25 mouse cellular contexts compared by ENCODE assay signal in the genomic region with DNA sequence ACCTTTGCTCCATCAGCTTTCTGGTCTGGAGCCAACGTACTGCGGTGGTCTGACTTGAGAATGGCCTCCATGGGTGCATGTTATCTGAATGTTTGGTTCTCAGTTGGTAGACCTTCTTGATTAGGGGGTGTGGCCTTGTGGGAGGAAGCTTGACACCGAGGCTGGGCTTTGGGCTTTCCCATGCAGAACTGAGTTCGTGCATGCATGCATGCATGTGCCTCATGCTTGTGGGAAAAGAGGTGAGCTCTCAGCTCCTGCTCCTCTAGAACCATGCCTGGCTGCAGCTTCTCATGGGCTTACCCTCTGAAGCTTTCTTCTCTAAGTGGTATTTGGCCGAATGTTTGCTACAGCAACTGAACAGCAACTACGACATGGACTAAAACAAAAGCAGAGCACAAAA.
"Had no signal": no experiment of that assay in that cellular context is flagged by ENCODE, and none has a peak within 500 bp of the region (broad histone marks: within the 10 kb centered on the region; RNA-seq: fewer than 3 reads in every experiment).

No protein-coding gene starts in this region.

- H3K9ac ChIP-seq: heart, embryonic 12.5 days; hindbrain, embryonic 13.5 days; hindbrain, embryonic 15.5 days; kidney, embryonic 15.5 days; limb, embryonic 13.5 days; limb, embryonic 15.5 days; liver, embryonic 13.5 days; liver, embryonic 15.5 days had no signal

- H3K27ac ChIP-seq: gastrocnemius, adult 2 months; heart, embryonic 10.5 days; hindbrain, embryonic 13.5 days; hindbrain, embryonic 15.5 days; hindbrain, postnatal 0 days; kidney, embryonic 15.5 days; kidney, postnatal 0 days; limb, embryonic 13.5 days; limb, embryonic 15.5 days; liver, embryonic 13.5 days; liver, embryonic 15.5 days had no signal

- DNase-seq: gastrocnemius, adult 2 months; gastrocnemius, postnatal 10 days; gastrocnemius, postnatal 25 days; heart, adult 18-20 months; heart, postnatal 14 days; heart, postnatal 36 days; kidney, adult 11 months; kidney, adult 2 months; kidney, adult 9 months; kidney, postnatal 14 days; kidney, postnatal 36 days; layer of hippocampus, adult 9-11 months; layer of hippocampus, postnatal 36 days; left cerebral cortex, postnatal 4 days; liver, embryonic 13.5 days had no signal

- H3K9me3 ChIP-seq: heart, embryonic 10.5 days; heart, embryonic 12.5 days; hindbrain, embryonic 13.5 days; hindbrain, embryonic 15.5 days; kidney, embryonic 15.5 days; limb, embryonic 13.5 days; limb, embryonic 15.5 days; liver, embryonic 13.5 days; liver, embryonic 15.5 days had no signal

- H3K4me3 ChIP-seq: gastrocnemius, adult 2 months; heart, embryonic 10.5 days; heart, embryonic 12.5 days; hindbrain, embryonic 13.5 days; hindbrain, embryonic 15.5 days; kidney, embryonic 15.5 days; limb, embryonic 13.5 days; limb, embryonic 15.5 days; liver, embryonic 13.5 days; liver, embryonic 15.5 days had no signal

- H3K36me3 ChIP-seq: hindbrain, embryonic 15.5 days had no signal

- H3K4me1 ChIP-seq: liver, embryonic 13.5 days; liver, embryonic 15.5 days had no signal

- H3K4me2 ChIP-seq: heart, embryonic 12.5 days; hindbrain, embryonic 13.5 days; hindbrain, embryonic 15.5 days; kidney, embryonic 15.5 days; limb, embryonic 13.5 days; limb, embryonic 15.5 days; liver, embryonic 13.5 days; liver, embryonic 15.5 days had no signal

- H3K27me3 ChIP-seq: heart, embryonic 12.5 days; hindbrain, embryonic 13.5 days; hindbrain, embryonic 15.5 days; kidney, embryonic 15.5 days; limb, embryonic 13.5 days; limb, embryonic 15.5 days; liver, embryonic 13.5 days; liver, embryonic 15.5 days had no signal
